Mouse (Mus musculus) kidney, postnatal 0 days (tissue): ENCODE results near the gene Kcne1. TPM values are rescaled to one million over a fixed set of nuclear protein-coding genes. Genes with fewer than 3 reads are reported as not detected.

Experiments
- ATAC-seq: fragments of 200-750 bp; cut with Nextera tagmentation; replicated peaks from 2 replicates; pipeline ENCODE4 v1.8.0; 2017; ENCODE audit warnings: low read depth, moderate number of reproducible peaks, moderate TSS enrichment, moderate library complexity; ENCODE audit not compliant: low FRiP score
- DNase-seq: peaks from one replicate; pipeline ENCODE4 v3.0.0-alpha.2; 2016; ENCODE audit warnings: low spot score
- H3K27ac ChIP-seq: fragments of 300-500 bp; sonication (generic); 2 replicates; pipeline ENCODE4 v1.5.1; 2014; ENCODE audit warnings: mild to moderate bottlenecking
- H3K27me3 ChIP-seq: fragments of 300-500 bp; sonication (generic); 2 replicates; pipeline ENCODE4 v1.6.1; 2014; ENCODE audit warnings: low read length, mixed read lengths; ENCODE audit not compliant: insufficient read depth
- H3K36me3 ChIP-seq: fragments of 300-500 bp; sonication (generic); 2 replicates; pipeline ENCODE4 v1.6.1; 2014; ENCODE audit warnings: low read length, mixed read lengths; ENCODE audit not compliant: insufficient read depth
- H3K4me1 ChIP-seq: fragments of 300-500 bp; sonication (generic); replicated peaks from 2 replicates; pipeline ENCODE4 v1.6.1; 2014; ENCODE audit warnings: antibody characterized with exemption, low read length, mixed read lengths; ENCODE audit not compliant: insufficient read depth
- H3K4me2 ChIP-seq: fragments of 300-500 bp; sonication (generic); 2 replicates; pipeline ENCODE4 v1.6.1; 2014; ENCODE audit warnings: mild to moderate bottlenecking, low read length, moderate library complexity, mixed read lengths
- H3K4me3 ChIP-seq: fragments of 300-500 bp; sonication (generic); replicated peaks from 2 replicates; pipeline ENCODE4 v1.5.1; 2014; ENCODE audit warnings: low read depth, low read length
- H3K9ac ChIP-seq: fragments of 300-500 bp; sonication (generic); 2 replicates; pipeline ENCODE4 v1.6.1; 2014; ENCODE audit warnings: low read depth, low read length
- H3K9me3 ChIP-seq: fragments of 300-500 bp; sonication (generic); replicated peaks from 2 replicates; pipeline ENCODE4 v1.6.1; 2016; ENCODE audit warnings: low read length, inconsistent platforms, mixed read lengths
- CTCF ChIP-seq: IDR thresholded peaks from 2 replicates; pipeline ENCODE4 v1.5.1; 2016; ENCODE audit warnings: antibody characterized with exemption, low read depth, mild to moderate bottlenecking, moderate library complexity
- WGBS: fragments of 180-500 bp; shearing (Covaris S2); extraction: QIAGEN DNeasy Blood & Tissue Kit; methylation state at CpG from one replicate; pipeline ENCODE4 v1.1.7; 2014; 5-methylcytosine and 5-hydroxymethylcytosine counted together
- polyA plus RNA-seq: library from polyadenylated mRNA; unstranded; fragments of >200 nt; fragmentation: Nextera tagmentation; extraction: Ambion mirVana; gene quantifications from 2 replicates; pipeline ENCODE4 v1.2.1, GENCODE M21; 2015

Gene Kcne1
- polyA plus RNA-seq, 1 experiment from 2014 or later: 13.1 TPM

GRCm38 (mm10) chr16:92305519-92305918 is 53.7 kb downstream of the Kcne1 start:
- H3K4me3 ChIP-seq: no peak overlapping the region
- TF ChIP-seq CTCF: peak; percentile 46; the same call in 1 of the 2 replicates
- DNase-seq: no peak
- H3K36me3 ChIP-seq: peaks cover 24% of the 10 kb centered on the region; the same call in 1 of the 2 replicates
- H3K9me3 ChIP-seq: no peaks in the 10 kb centered on the region
- no peak overlapping the region for H3K4me2 ChIP-seq
- H3K9ac ChIP-seq: no peak overlapping the region
- ATAC-seq: no peak
- WGBS: 95% methylated on average over 2 of the region's 2 CpGs
- H3K27me3 ChIP-seq: no peaks in the 10 kb centered on the region
- H3K4me1 ChIP-seq: peaks cover 13% of the 10 kb centered on the region; the same call in 1 of the 2 replicates
- no peak overlapping the region for H3K27ac ChIP-seq

GRCm38 (mm10) chr16:92302506-92302905 is 56.8 kb downstream of the Kcne1 start:
- ATAC-seq (no peak), DNase-seq (no peak)
- Histone ChIP-seq H3K9ac (no peak overlapping the region), H3K4me3 (no peak overlapping the region), H3K36me3 (peaks cover 16% of the 10 kb centered on the region; the same call in 1 of the 2 replicates), H3K27me3 (no peaks in the 10 kb centered on the region), H3K4me1 (peaks cover 14% of the 10 kb centered on the region; the same call in 1 of the 2 replicates), H3K4me2 (peak overlapping the region; percentile 92), H3K9me3 (no peaks in the 10 kb centered on the region), H3K27ac (no peak overlapping the region)
- WGBS: 55% methylated on average over 5 of the region's 5 CpGs
- TF ChIP-seq CTCF: no peak

DNA sequence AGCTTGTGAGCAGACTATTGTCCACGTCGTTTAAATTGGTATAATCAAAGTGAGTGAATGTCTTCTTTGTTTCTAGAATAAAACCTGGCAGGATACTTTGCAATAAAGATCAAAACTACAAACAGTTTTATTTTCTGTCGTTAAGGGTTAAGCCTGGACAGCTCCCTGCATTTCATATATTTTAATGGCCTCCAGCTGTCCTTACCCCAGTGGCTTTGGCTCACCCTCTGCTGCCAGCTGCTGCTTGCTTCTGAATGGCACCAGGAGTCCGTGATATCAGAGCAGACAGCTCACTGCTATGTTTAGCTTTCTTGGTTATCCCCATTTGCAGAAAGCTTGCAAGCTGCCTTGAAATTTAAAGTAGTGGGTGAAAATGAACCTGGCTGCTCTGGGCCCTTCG is 57.3 kb downstream of the Kcne1 start:
- 26% methylated on average over 5 of the region's 5 CpGs for WGBS
- Histone ChIP-seq H3K36me3 (0 out of 2 replicates have a peak, but pooled peaks cover 12% of the 10 kb centered on the region), H3K27me3 (no peaks in the 10 kb centered on the region), H3K4me3 (peak overlapping the region; percentile 74), H3K9ac (peak overlapping the region; percentile 69; the same call in 1 of the 2 replicates), H3K4me1 (peaks cover 14% of the 10 kb centered on the region; the same call in 1 of the 2 replicates), H3K9me3 (no peaks in the 10 kb centered on the region), H3K27ac (0 out of 2 replicates have a peak overlapping the region, but pooled peaks have one; percentile 65), H3K4me2 (peak overlapping the region; percentile 92)
- TF ChIP-seq CTCF: no peak
- ATAC-seq (no peak), DNase-seq (peak; percentile 42)

- Histone ChIP-seq H3K4me2 (peak overlapping the region; percentile 92), H3K27ac (peak overlapping the region; percentile 65), H3K9ac (peak overlapping the region; percentile 69), H3K4me1 (peaks cover 14% of the 10 kb centered on the region; the same call in 1 of the 2 replicates), H3K9me3 (no peaks in the 10 kb centered on the region), H3K36me3 (0 out of 2 replicates have a peak, but pooled peaks cover 12% of the 10 kb centered on the region), H3K4me3 (peak overlapping the region; percentile 74), H3K27me3 (no peaks in the 10 kb centered on the region)
- DNase-seq (peak; percentile 41), ATAC-seq (peak; percentile 6)
- under 1% methylated on average over 12 of the region's 12 CpGs for WGBS
- TF ChIP-seq CTCF: no peak
These were observed 57.9 kb downstream of the Kcne1 start for GRCm38 (mm10) chr16:92301412-92301806.

DNA sequence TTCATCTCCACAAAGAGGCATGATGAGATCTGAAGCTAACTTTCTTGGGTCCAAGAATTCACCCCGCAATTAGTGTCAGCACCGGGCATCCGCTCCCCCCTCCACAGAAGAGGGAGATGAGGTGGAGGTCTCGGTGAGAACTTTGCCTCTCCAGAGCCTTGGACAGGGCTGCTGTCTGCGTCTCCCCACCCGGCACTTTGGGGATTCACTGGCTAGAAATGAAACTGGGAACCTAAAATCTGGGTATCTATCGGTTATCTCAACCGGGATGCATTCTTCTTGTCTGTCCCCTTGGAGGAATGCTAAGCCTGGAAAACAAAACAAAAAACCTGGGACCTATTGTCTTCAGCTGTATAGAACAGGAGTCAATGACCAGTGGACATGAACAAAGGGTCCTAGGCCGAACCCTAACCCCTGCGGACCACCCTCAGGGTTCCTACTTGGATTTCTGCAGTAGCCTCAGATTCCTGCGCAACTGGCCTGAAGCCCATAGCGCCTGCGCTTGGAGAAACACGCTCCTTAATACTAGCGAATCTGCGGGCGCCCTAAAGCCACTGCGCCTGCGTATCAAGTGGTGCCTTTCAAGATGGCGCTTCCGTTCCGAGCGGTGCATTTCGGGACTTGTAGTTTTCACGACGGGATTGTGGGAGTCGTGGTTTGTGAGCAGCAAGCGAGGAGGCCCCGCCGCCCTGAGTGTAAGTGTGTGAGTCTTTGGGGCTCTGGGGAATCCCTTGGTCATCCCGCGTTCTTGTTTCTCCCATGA is 58.4 kb downstream of the Kcne1 start, which contains the start of gene Smim11:
Smim11 (plus strand) TSS at position 638 of the 763 bp plus-strand sequence.
- TF ChIP-seq CTCF: no peak
- no peaks in the 10 kb centered on the region for H3K27me3 ChIP-seq
- WGBS: 7% methylated on average over 32 of the region's 32 CpGs
- 0 out of 2 replicates have a peak, but pooled peaks cover 7% of the 10 kb centered on the region for H3K36me3 ChIP-seq
- peak within 1 kb of the TSS; percentile 74 for H3K4me3 ChIP-seq
- H3K9ac ChIP-seq: peak within 1 kb of the TSS; percentile 69
- peak within 1 kb of the TSS; percentile 65 for H3K27ac ChIP-seq
- peak within 1 kb of the TSS; percentile 92 for H3K4me2 ChIP-seq
- no peaks in the 10 kb centered on the region for H3K9me3 ChIP-seq
- peaks cover 14% of the 10 kb centered on the region; the same call in 1 of the 2 replicates for H3K4me1 ChIP-seq
- ATAC-seq (peak; percentile 90), DNase-seq (peak; percentile 98)

Other genes starting within 250 kb of the Kcne1 start
- gene Kcne2, start 67.1 kb downstream of the Kcne1 start, polyA plus RNA-seq: 0.11 and 0.13 TPM in 2 replicates
- gene Smim11, start 58.2 kb downstream of the Kcne1 start, polyA plus RNA-seq: 133 and 145 TPM in 2 replicates
- gene Fam243, start 38.0 kb downstream of the Kcne1 start, polyA plus RNA-seq: 0.13 TPM in 1 of 2 replicates, not detected in the other
- gene Rcan1, start 111.4 kb upstream of the Kcne1 start, polyA plus RNA-seq: 37.9 and 38.8 TPM in 2 replicates
- gene Clic6, start 126.3 kb upstream of the Kcne1 start, polyA plus RNA-seq: 7.1 and 7.8 TPM in 2 replicates